Mouse (Mus musculus): ENCODE results near the gene Slc38a10. TPM values are rescaled to one million over a fixed set of nuclear protein-coding genes. Genes with fewer than 3 reads are reported as not detected.

The Slc38a10 gene
- polyA plus RNA-seq, 2 experiments = 71.9 to 92.3 TPM

GRCm38 (mm10) chr11:120148201-120148855 is 2.8 kb downstream of the Slc38a10 start:
- no peak for ATAC-seq (ENCODE audit: low FRiP score, low read depth)

GRCm38 (mm10) chr11:120143708-120144497 is 7.2 kb downstream of the Slc38a10 start:
- Histone ChIP-seq H3K36me3 (ENCODE audit: control insufficient read depth, insufficient read depth, low read length) (peaks cover 10% of the 10 kb centered on the region), H3K27ac (replicated peaks; ENCODE audit: low read depth, low read length) (no peak overlapping the region), H3K9ac (ENCODE audit: low read depth, low read length, severe bottlenecking) (no peak overlapping the region), H3K4me1 (ENCODE audit: control insufficient read depth, insufficient read depth, low read length) (no peaks in the 10 kb centered on the region), H3K9me3 (ENCODE audit: control insufficient read depth, low read length) (no peaks in the 10 kb centered on the region), H3K4me3 (replicated peaks; ENCODE audit: low read length) (no peak overlapping the region), H3K4me2 (replicated peaks; ENCODE audit: low read depth, low read length, severe bottlenecking) (no peak overlapping the region), H3K27me3 (ENCODE audit: control insufficient read depth, insufficient read depth, low read length) (no peaks in the 10 kb centered on the region)
- no peak for ATAC-seq (ENCODE audit: low FRiP score, low read depth)
- TF ChIP-seq POLR2A (IDR thresholded peaks at IDR 0.05; ENCODE audit: borderline replicate concordance, extremely low read depth, insufficient read depth, insufficient read length) = no peak
- 79% methylated on average over 13 of the region's 13 CpGs for WGBS
- no peak for DNase-seq (ENCODE audit: low spot score)

More at GRCm38 (mm10) chr11:120148201-120148855, 2.8 kb downstream of the Slc38a10 start:
- peaks cover 10% of the 10 kb centered on the region for H3K4me1 ChIP-seq (ENCODE audit: control insufficient read depth, insufficient read depth, low read length)
- TF ChIP-seq POLR2A (IDR thresholded peaks at IDR 0.05; ENCODE audit: borderline replicate concordance, extremely low read depth, insufficient read depth, insufficient read length) = no peak
- no peak overlapping the region for H3K4me3 ChIP-seq (replicated peaks; ENCODE audit: low read length)
- H3K27me3 ChIP-seq (ENCODE audit: control insufficient read depth, insufficient read depth, low read length) = no peaks in the 10 kb centered on the region
- H3K9ac ChIP-seq (ENCODE audit: low read depth, low read length, severe bottlenecking) = no peak overlapping the region
- DNase-seq (ENCODE audit: low spot score) = no peak
- H3K36me3 ChIP-seq (ENCODE audit: control insufficient read depth, insufficient read depth, low read length) = peaks cover 3% of the 10 kb centered on the region
- H3K4me2 ChIP-seq (replicated peaks; ENCODE audit: low read depth, low read length, severe bottlenecking) = no peak overlapping the region
- H3K9me3 ChIP-seq (ENCODE audit: control insufficient read depth, low read length) = no peaks in the 10 kb centered on the region
- H3K27ac ChIP-seq (replicated peaks; ENCODE audit: low read depth, low read length) = no peak overlapping the region
- WGBS = 86% methylated on average over 8 of the region's 8 CpGs

- no peaks in the 10 kb centered on the region for H3K4me1 ChIP-seq (ENCODE audit: control insufficient read depth, insufficient read depth, low read length)
- H3K4me2 ChIP-seq (replicated peaks; ENCODE audit: low read depth, low read length, severe bottlenecking) = no peak overlapping the region
- WGBS = 76% methylated on average over 3 of the region's 3 CpGs
- H3K9me3 ChIP-seq (ENCODE audit: control insufficient read depth, low read length) = no peaks in the 10 kb centered on the region
- no peak overlapping the region for H3K9ac ChIP-seq (ENCODE audit: low read depth, low read length, severe bottlenecking)
- DNase-seq (ENCODE audit: low spot score) (peak; percentile 44), ATAC-seq (ENCODE audit: low FRiP score, low read depth) (no peak)
- no peak overlapping the region for H3K27ac ChIP-seq (replicated peaks; ENCODE audit: low read depth, low read length)
- no peak overlapping the region for H3K4me3 ChIP-seq (replicated peaks; ENCODE audit: low read length)
- peaks cover 21% of the 10 kb centered on the region for H3K36me3 ChIP-seq (ENCODE audit: control insufficient read depth, insufficient read depth, low read length)
- TF ChIP-seq POLR2A (IDR thresholded peaks at IDR 0.05; ENCODE audit: borderline replicate concordance, extremely low read depth, insufficient read depth, insufficient read length) = no peak
- H3K27me3 ChIP-seq (ENCODE audit: control insufficient read depth, insufficient read depth, low read length) = no peaks in the 10 kb centered on the region
Observed at GRCm38 (mm10) chr11:120142601-120143051, 8.5 kb downstream of the Slc38a10 start.

GRCm38 (mm10) chr11:120140255-120140654 is 10.9 kb downstream of the Slc38a10 start:
- no peak overlapping the region for H3K4me2 ChIP-seq (replicated peaks; ENCODE audit: low read depth, low read length, severe bottlenecking)

GRCm38 (mm10) chr11:120139309-120139731 is 11.8 kb downstream of the Slc38a10 start:
- Histone ChIP-seq H3K4me2 (replicated peaks; ENCODE audit: low read depth, low read length, severe bottlenecking) (no peak overlapping the region), H3K4me1 (ENCODE audit: control insufficient read depth, insufficient read depth, low read length) (no peaks in the 10 kb centered on the region), H3K36me3 (ENCODE audit: control insufficient read depth, insufficient read depth, low read length) (peaks cover 24% of the 10 kb centered on the region), H3K4me3 (replicated peaks; ENCODE audit: low read length) (no peak overlapping the region), H3K9ac (ENCODE audit: low read depth, low read length, severe bottlenecking) (no peak overlapping the region), H3K9me3 (ENCODE audit: control insufficient read depth, low read length) (no peaks in the 10 kb centered on the region), H3K27ac (replicated peaks; ENCODE audit: low read depth, low read length) (no peak overlapping the region), H3K27me3 (ENCODE audit: control insufficient read depth, insufficient read depth, low read length) (no peaks in the 10 kb centered on the region)
- WGBS = 85% methylated on average over 10 of the region's 10 CpGs
- TF ChIP-seq POLR2A (IDR thresholded peaks at IDR 0.05; ENCODE audit: borderline replicate concordance, extremely low read depth, insufficient read depth, insufficient read length) = no peak
- no peak for DNase-seq (ENCODE audit: low spot score)
- no peak for ATAC-seq (ENCODE audit: low FRiP score, low read depth)

More at GRCm38 (mm10) chr11:120140255-120140654, 10.9 kb downstream of the Slc38a10 start:
- H3K9ac ChIP-seq (ENCODE audit: low read depth, low read length, severe bottlenecking) = no peak overlapping the region
- no peaks in the 10 kb centered on the region for H3K9me3 ChIP-seq (ENCODE audit: control insufficient read depth, low read length)
- H3K4me1 ChIP-seq (ENCODE audit: control insufficient read depth, insufficient read depth, low read length) = no peaks in the 10 kb centered on the region
- ATAC-seq (ENCODE audit: low FRiP score, low read depth) (no peak), DNase-seq (ENCODE audit: low spot score) (no peak)
- H3K27me3 ChIP-seq (ENCODE audit: control insufficient read depth, insufficient read depth, low read length) = no peaks in the 10 kb centered on the region
- TF ChIP-seq POLR2A (IDR thresholded peaks at IDR 0.05; ENCODE audit: borderline replicate concordance, extremely low read depth, insufficient read depth, insufficient read length) = no peak
- no peak overlapping the region for H3K4me3 ChIP-seq (replicated peaks; ENCODE audit: low read length)
- H3K36me3 ChIP-seq (ENCODE audit: control insufficient read depth, insufficient read depth, low read length) = peaks cover 24% of the 10 kb centered on the region
- no peak overlapping the region for H3K27ac ChIP-seq (replicated peaks; ENCODE audit: low read depth, low read length)
- 70% methylated on average over 6 of the region's 6 CpGs for WGBS

Measured in limb, embryonic 14.5 days (tissue).